Mouse (Mus musculus): ENCODE measurements around the gene Ptpre.

GRCm38 (mm10) chr7:135712534-135712933 lies 175.3 kb downstream of the Ptpre start:
- no peak for TF ChIP-seq POLR2A (IDR thresholded peaks at IDR 0.05; ENCODE audit: insufficient read length, low read depth)
- no peak for TF ChIP-seq REST (IDR thresholded peaks at IDR 0.05; ENCODE audit: insufficient read depth, insufficient read length)
- TF ChIP-seq USF1 (IDR thresholded peaks at IDR 0.05; ENCODE audit: low read depth) = no peak
- TF ChIP-seq TCF12 (IDR thresholded peaks at IDR 0.05; ENCODE audit: insufficient read depth, poor library complexity, severe bottlenecking) = no peak
- TF ChIP-seq MAX (IDR thresholded peaks at IDR 0.05; ENCODE audit: low read depth) = no peak
- TF ChIP-seq TCF3 (IDR thresholded peaks at IDR 0.05; ENCODE audit: insufficient read length, low read depth) = no peak
- TF ChIP-seq CEBPB (IDR thresholded peaks at IDR 0.05; ENCODE audit: insufficient read depth, poor library complexity, severe bottlenecking) = no peak

Measured in myocyte (in vitro differentiated cells).